Mouse (Mus musculus) kidney, postnatal 25 days (tissue): ENCODE measurements around the gene Sult2b1.

Experiments used
- DNase-seq, 2 experiments: peaks; one replicate each; pipeline ENCODE4 v3.0.0; 2021; ENCODE audit warnings: mixed read lengths in 2 of 2

Sult2b1 gene

GRCm38 (mm10) chr7:45784524-45785372 lies at the start of gene Sult2b1:
TSS of gene Sult2b1 (minus strand) at chr7:45784669.
- DNase-seq = peak; percentile 75 to 84

- no peak for DNase-seq
Measured at GRCm38 (mm10) chr7:45833924-45834323, 49.5 kb upstream of the Sult2b1 start.

- DNase-seq = peak; percentile 20 to 61
Measured at GRCm38 (mm10) chr7:45833148-45833790, 48.8 kb upstream of the Sult2b1 start.

- DNase-seq = no peak
Measured at GRCm38 (mm10) chr7:45832428-45832827, 48.0 kb upstream of the Sult2b1 start.

- no peak for DNase-seq
Measured at GRCm38 (mm10) chr7:45831128-45831525, 46.7 kb upstream of the Sult2b1 start.

- peak; percentile 88 to 94 for DNase-seq
Measured at GRCm38 (mm10) chr7:45830427-45831127, 46.1 kb upstream of the Sult2b1 start, which contains the start of gene Grwd1. TSS of gene Grwd1 (minus strand) at chr7:45830944.

- DNase-seq = no peak
Measured at GRCm38 (mm10) chr7:45826631-45827030, 42.2 kb upstream of the Sult2b1 start.

GRCm38 (mm10) chr7:45824598-45824997 lies 40.1 kb upstream of the Sult2b1 start, which contains the start of gene Kcnj14:
TSS of gene Kcnj14 (minus strand) at chr7:45824782.
- no peak for DNase-seq

- no peak for DNase-seq
Measured at GRCm38 (mm10) chr7:45820913-45821312, 36.4 kb upstream of the Sult2b1 start.

GRCm38 (mm10) chr7:45819843-45820242 lies 35.4 kb upstream of the Sult2b1 start:
- no peak for DNase-seq

GRCm38 (mm10) chr7:45815984-45816351 lies 31.5 kb upstream of the Sult2b1 start:
- no peak for DNase-seq

GRCm38 (mm10) chr7:45815323-45815983 lies 31.0 kb upstream of the Sult2b1 start:
- DNase-seq = no peak

GRCm38 (mm10) chr7:45814841-45815240 lies 30.4 kb upstream of the Sult2b1 start:
- DNase-seq = no peak

GRCm38 (mm10) chr7:45813787-45814779 lies 29.6 kb upstream of the Sult2b1 start, which contains the start of gene Cyth2:
TSS of gene Cyth2 (minus strand) at chr7:45814581.
- DNase-seq = peak; percentile 99 to 100

GRCm38 (mm10) chr7:45812921-45813320 lies 28.5 kb upstream of the Sult2b1 start:
- no peak for DNase-seq

GRCm38 (mm10) chr7:45809276-45810075 lies 25.0 kb upstream of the Sult2b1 start:
- no peak for DNase-seq

GRCm38 (mm10) chr7:45808471-45808870 lies 24.0 kb upstream of the Sult2b1 start:
- no peak for DNase-seq

GRCm38 (mm10) chr7:45805941-45806340 lies 21.5 kb upstream of the Sult2b1 start:
- no peak for DNase-seq

GRCm38 (mm10) chr7:45802551-45802950 lies 18.1 kb upstream of the Sult2b1 start:
- no peak for DNase-seq

GRCm38 (mm10) chr7:45801348-45801747 lies 16.9 kb upstream of the Sult2b1 start:
- DNase-seq = peak; percentile 92 to 98
